Mouse (Mus musculus): Measurements from ENCODE around the gene Rpl11. TPM values are rescaled to one million over a fixed set of nuclear protein-coding genes. Genes with fewer than 3 reads are reported as not detected.

Gene Rpl11
- total and polyA plus RNA-seq, 2 experiments from 2014 or later, result 229 to 881 TPM

GRCm38 (mm10) chr4:136053843-136054242 lies 615 bp upstream of the Rpl11 start:
- 71% methylated on average over 5 of the region's 5 CpGs for WGBS
- Histone ChIP-seq H3K27me3 (ENCODE audit: control insufficient read depth, insufficient read depth, low read length) (no peaks in the 10 kb centered on the region), H3K9ac (replicated peaks; ENCODE audit: low read depth, low read length) (no peak overlapping the region), H3K4me3 (ENCODE audit: low read depth, low read length) (no peak overlapping the region), H3K36me3 (replicated peaks; ENCODE audit: control insufficient read depth, insufficient read depth, low read length) (peaks cover 26% of the 10 kb centered on the region), H3K27ac (ENCODE audit: low read depth) (no peak overlapping the region), H3K4me2 (ENCODE audit: low read depth, low read length) (no peak overlapping the region), H3K9me3 (replicated peaks; ENCODE audit: control insufficient read depth, low read length) (no peaks in the 10 kb centered on the region), H3K4me1 (ENCODE audit: control insufficient read depth, insufficient read depth) (0 out of 2 replicates have a peak, but pooled peaks cover 11% of the 10 kb centered on the region)
- DNase-seq (ENCODE audit: low spot score), result no peak
- no peak for TF ChIP-seq EP300 (IDR thresholded peaks at IDR 0.05; ENCODE audit: low read depth)
- TF ChIP-seq CTCF (IDR thresholded peaks at IDR 0.05; ENCODE audit: low read depth), result no peak; the same call in 1 of the 2 replicates
- ATAC-seq (ENCODE audit: insufficient read depth, low read depth), result no peak

DNA sequence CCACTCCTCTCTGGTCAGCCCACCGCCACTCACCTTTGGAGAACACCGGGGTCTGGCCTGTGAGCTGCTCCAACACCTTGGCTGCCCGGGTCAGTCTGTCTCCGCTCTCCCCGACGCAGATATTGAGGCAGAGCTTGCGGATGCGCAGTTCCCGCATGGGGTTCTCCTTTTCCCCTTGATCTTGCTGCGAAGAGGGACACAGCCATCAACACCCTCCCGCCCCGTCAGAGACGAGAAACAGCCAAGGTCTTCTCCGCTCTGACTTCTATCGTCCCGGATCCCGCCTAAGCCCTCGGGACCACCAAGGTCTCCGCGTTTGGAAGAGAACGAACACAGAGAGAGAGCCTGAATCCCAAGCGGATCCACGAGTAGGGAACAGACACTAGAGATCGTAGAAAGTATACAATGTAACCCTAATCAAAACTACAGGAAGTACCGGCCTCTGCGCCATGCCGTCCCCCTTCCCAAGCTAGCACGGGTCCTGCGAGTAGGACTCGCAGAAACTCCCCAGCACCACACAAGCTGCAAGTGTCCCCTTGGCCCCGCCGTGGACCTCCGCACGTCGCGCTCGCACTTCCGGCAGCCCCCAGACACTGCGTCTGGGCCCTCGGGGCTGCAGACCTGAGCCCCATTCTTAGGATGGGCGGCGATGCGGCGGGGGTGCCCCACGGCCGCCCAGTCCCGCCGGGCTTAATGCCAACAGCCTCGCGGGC lies 538 bp downstream of the Rpl11 start:
- peak; percentile 74 for ATAC-seq (ENCODE audit: insufficient read depth, low read depth)
- Histone ChIP-seq H3K4me1 (ENCODE audit: control insufficient read depth, insufficient read depth) (0 out of 2 replicates have a peak, but pooled peaks cover 11% of the 10 kb centered on the region), H3K9me3 (replicated peaks; ENCODE audit: control insufficient read depth, low read length) (no peaks in the 10 kb centered on the region), H3K36me3 (replicated peaks; ENCODE audit: control insufficient read depth, insufficient read depth, low read length) (peaks cover 32% of the 10 kb centered on the region), H3K4me3 (ENCODE audit: low read depth, low read length) (peak overlapping the region; percentile 98), H3K9ac (replicated peaks; ENCODE audit: low read depth, low read length) (peak overlapping the region; percentile 98), H3K4me2 (ENCODE audit: low read depth, low read length) (peak overlapping the region; percentile 66), H3K27ac (ENCODE audit: low read depth) (peak overlapping the region; percentile 94), H3K27me3 (ENCODE audit: control insufficient read depth, insufficient read depth, low read length) (no peaks in the 10 kb centered on the region)
- DNase-seq (ENCODE audit: low spot score), result peak; percentile 15
- 0% methylated on average over 50 of the region's 50 CpGs for WGBS
- no peak for TF ChIP-seq CTCF (IDR thresholded peaks at IDR 0.05; ENCODE audit: low read depth)
- TF ChIP-seq EP300 (IDR thresholded peaks at IDR 0.05; ENCODE audit: low read depth), result no peak

- peak overlapping the region; percentile 94; the same call in 1 of the 2 replicates for H3K27ac ChIP-seq (ENCODE audit: low read depth)
- no peak for ATAC-seq (ENCODE audit: insufficient read depth, low read depth)
- peaks cover 32% of the 10 kb centered on the region for H3K36me3 ChIP-seq (replicated peaks; ENCODE audit: control insufficient read depth, insufficient read depth, low read length)
- no peak for DNase-seq (ENCODE audit: low spot score)
- H3K9me3 ChIP-seq (replicated peaks; ENCODE audit: control insufficient read depth, low read length), result no peaks in the 10 kb centered on the region
- peak overlapping the region; percentile 66 for H3K4me2 ChIP-seq (ENCODE audit: low read depth, low read length)
- peak overlapping the region; percentile 98 for H3K9ac ChIP-seq (replicated peaks; ENCODE audit: low read depth, low read length)
- H3K4me1 ChIP-seq (ENCODE audit: control insufficient read depth, insufficient read depth), result 0 out of 2 replicates have a peak, but pooled peaks cover 11% of the 10 kb centered on the region
- H3K4me3 ChIP-seq (ENCODE audit: low read depth, low read length), result peak overlapping the region; percentile 98
- WGBS, result 0% methylated on average over 3 of the region's 3 CpGs
- TF ChIP-seq EP300 (IDR thresholded peaks at IDR 0.05; ENCODE audit: low read depth), result no peak
- TF ChIP-seq CTCF (IDR thresholded peaks at IDR 0.05; ENCODE audit: low read depth), result no peak
- H3K27me3 ChIP-seq (ENCODE audit: control insufficient read depth, insufficient read depth, low read length), result no peaks in the 10 kb centered on the region
These were observed 1.2 kb downstream of the Rpl11 start for GRCm38 (mm10) chr4:136052060-136052459.

- H3K4me2 ChIP-seq (ENCODE audit: low read depth, low read length), result no peak overlapping the region
- peaks cover 41% of the 10 kb centered on the region for H3K36me3 ChIP-seq (replicated peaks; ENCODE audit: control insufficient read depth, insufficient read depth, low read length)
- no peak overlapping the region for H3K9ac ChIP-seq (replicated peaks; ENCODE audit: low read depth, low read length)
- no peak for DNase-seq (ENCODE audit: low spot score)
- no peaks in the 10 kb centered on the region for H3K9me3 ChIP-seq (replicated peaks; ENCODE audit: control insufficient read depth, low read length)
- TF ChIP-seq CTCF (IDR thresholded peaks at IDR 0.05; ENCODE audit: low read depth), result no peak
- no peak for TF ChIP-seq EP300 (IDR thresholded peaks at IDR 0.05; ENCODE audit: low read depth)
- 90% methylated on average over 6 of the region's 6 CpGs for WGBS
- H3K27me3 ChIP-seq (ENCODE audit: control insufficient read depth, insufficient read depth, low read length), result no peaks in the 10 kb centered on the region
- H3K4me1 ChIP-seq (ENCODE audit: control insufficient read depth, insufficient read depth), result 0 out of 2 replicates have a peak, but pooled peaks cover 11% of the 10 kb centered on the region
- no peak overlapping the region for H3K4me3 ChIP-seq (ENCODE audit: low read depth, low read length)
- no peak overlapping the region for H3K27ac ChIP-seq (ENCODE audit: low read depth)
- ATAC-seq (ENCODE audit: insufficient read depth, low read depth), result no peak
These were observed 3.0 kb downstream of the Rpl11 start for GRCm38 (mm10) chr4:136050226-136050625.

- H3K27me3 ChIP-seq (ENCODE audit: control insufficient read depth, insufficient read depth, low read length), result no peaks in the 10 kb centered on the region
- H3K9me3 ChIP-seq (replicated peaks; ENCODE audit: control insufficient read depth, low read length), result no peaks in the 10 kb centered on the region
- 73% methylated on average over 4 of the region's 4 CpGs for WGBS
- H3K4me2 ChIP-seq (ENCODE audit: low read depth, low read length), result no peak overlapping the region
- no peak for TF ChIP-seq EP300 (IDR thresholded peaks at IDR 0.05; ENCODE audit: low read depth)
- TF ChIP-seq CTCF (IDR thresholded peaks at IDR 0.05; ENCODE audit: low read depth), result no peak
- no peak overlapping the region for H3K4me3 ChIP-seq (ENCODE audit: low read depth, low read length)
- ATAC-seq (ENCODE audit: insufficient read depth, low read depth) (no peak), DNase-seq (ENCODE audit: low spot score) (no peak)
- H3K27ac ChIP-seq (ENCODE audit: low read depth), result no peak overlapping the region
- H3K36me3 ChIP-seq (replicated peaks; ENCODE audit: control insufficient read depth, insufficient read depth, low read length), result peaks cover 46% of the 10 kb centered on the region
- no peak overlapping the region for H3K9ac ChIP-seq (replicated peaks; ENCODE audit: low read depth, low read length)
- 0 out of 2 replicates have a peak, but pooled peaks cover 11% of the 10 kb centered on the region for H3K4me1 ChIP-seq (ENCODE audit: control insufficient read depth, insufficient read depth)
These were observed 4.8 kb downstream of the Rpl11 start for GRCm38 (mm10) chr4:136048291-136049032.

Measured in heart, postnatal 0 days (tissue).